Mouse (Mus musculus): ENCODE measurements at regions not wholly inside any gene's neighbourhood (a gene's known extent, or its start where the extent isn't known, plus 50 kb on each side); places are given as distances from the start of the nearest gene placed in this dataset.
A peak's percentile ranks its signal among the peaks of the same experiment; 100 is the strongest.

DNA sequence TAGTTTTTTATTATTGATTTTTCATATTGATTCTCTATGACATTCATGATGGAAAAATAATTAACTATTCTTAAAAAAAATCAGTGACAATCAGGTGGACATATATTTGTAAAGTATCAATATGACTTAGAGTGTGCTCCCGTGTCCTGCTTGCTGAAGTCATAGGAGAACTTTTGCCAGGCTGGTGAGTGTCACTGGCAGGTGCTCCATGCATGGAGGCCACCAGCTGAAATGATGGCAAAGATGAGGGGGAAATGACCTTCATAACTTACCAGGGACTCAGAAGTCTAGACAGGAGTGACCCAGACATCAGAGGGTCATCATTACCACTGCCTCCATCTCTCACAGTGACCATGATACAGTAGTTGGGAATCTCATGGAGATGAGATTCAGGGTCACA lies 62.5 kb upstream of the Arl4c start:
- 98% methylated on average over 1 of the region's 1 CpGs for WGBS
- Histone ChIP-seq H3K36me3 (ENCODE audit: insufficient read depth) (no peaks in the 10 kb centered on the region), H3K4me3 (ENCODE audit: low read depth, low read length) (no peak overlapping the region), H3K27me3 (ENCODE audit: insufficient read depth, low read length) (no peaks in the 10 kb centered on the region), H3K27ac (ENCODE audit: low read depth, low read length) (no peak overlapping the region), H3K4me1 (ENCODE audit: insufficient read depth) (no peaks in the 10 kb centered on the region), H3K9ac (no peak overlapping the region), H3K4me2 (ENCODE audit: low read depth) (no peak overlapping the region), H3K9me3 (ENCODE audit: low read length) (no peaks in the 10 kb centered on the region)
- TF ChIP-seq CTCF (IDR thresholded peaks at IDR 0.05; ENCODE audit: low read depth) = no peak
- ATAC-seq (no peak), DNase-seq (no peak)

GRCm38 (mm10) chr1:88777009-88777408 lies 75.0 kb upstream of the Arl4c start:
- Histone ChIP-seq H3K4me2 (ENCODE audit: low read depth) (no peak overlapping the region), H3K4me1 (ENCODE audit: insufficient read depth) (no peaks in the 10 kb centered on the region), H3K9me3 (ENCODE audit: low read length) (no peaks in the 10 kb centered on the region), H3K4me3 (ENCODE audit: low read depth, low read length) (no peak overlapping the region), H3K27ac (ENCODE audit: low read depth, low read length) (no peak overlapping the region), H3K9ac (no peak overlapping the region), H3K27me3 (ENCODE audit: insufficient read depth, low read length) (no peaks in the 10 kb centered on the region), H3K36me3 (ENCODE audit: insufficient read depth) (no peaks in the 10 kb centered on the region)
- TF ChIP-seq CTCF (IDR thresholded peaks at IDR 0.05; ENCODE audit: low read depth) = peak; percentile 35
- DNase-seq (no peak), ATAC-seq (no peak)
- 94% methylated on average over 5 of the region's 5 CpGs for WGBS

GRCm38 (mm10) chr1:88780262-88780661 lies 78.2 kb upstream of the Arl4c start:
- ATAC-seq (no peak), DNase-seq (no peak)
- Histone ChIP-seq H3K9me3 (ENCODE audit: low read length) (no peaks in the 10 kb centered on the region), H3K4me1 (ENCODE audit: insufficient read depth) (no peaks in the 10 kb centered on the region), H3K27me3 (ENCODE audit: insufficient read depth, low read length) (no peaks in the 10 kb centered on the region), H3K36me3 (ENCODE audit: insufficient read depth) (no peaks in the 10 kb centered on the region), H3K27ac (ENCODE audit: low read depth, low read length) (no peak overlapping the region), H3K9ac (no peak overlapping the region), H3K4me2 (ENCODE audit: low read depth) (no peak overlapping the region), H3K4me3 (ENCODE audit: low read depth, low read length) (no peak overlapping the region)
- 86% methylated on average over 4 of the region's 4 CpGs for WGBS
- no peak for TF ChIP-seq CTCF (IDR thresholded peaks at IDR 0.05; ENCODE audit: low read depth)

GRCm38 (mm10) chr1:88783083-88783482 lies 81.1 kb upstream of the Arl4c start:
- Histone ChIP-seq H3K9me3 (ENCODE audit: low read length) (no peaks in the 10 kb centered on the region), H3K4me1 (ENCODE audit: insufficient read depth) (no peaks in the 10 kb centered on the region), H3K9ac (no peak overlapping the region), H3K27ac (ENCODE audit: low read depth, low read length) (no peak overlapping the region), H3K4me3 (ENCODE audit: low read depth, low read length) (no peak overlapping the region), H3K36me3 (ENCODE audit: insufficient read depth) (no peaks in the 10 kb centered on the region), H3K4me2 (ENCODE audit: low read depth) (no peak overlapping the region), H3K27me3 (ENCODE audit: insufficient read depth, low read length) (no peaks in the 10 kb centered on the region)
- ATAC-seq (no peak), DNase-seq (no peak)
- TF ChIP-seq CTCF (IDR thresholded peaks at IDR 0.05; ENCODE audit: low read depth) = no peak
- WGBS = 71% methylated on average over 4 of the region's 4 CpGs

DNA sequence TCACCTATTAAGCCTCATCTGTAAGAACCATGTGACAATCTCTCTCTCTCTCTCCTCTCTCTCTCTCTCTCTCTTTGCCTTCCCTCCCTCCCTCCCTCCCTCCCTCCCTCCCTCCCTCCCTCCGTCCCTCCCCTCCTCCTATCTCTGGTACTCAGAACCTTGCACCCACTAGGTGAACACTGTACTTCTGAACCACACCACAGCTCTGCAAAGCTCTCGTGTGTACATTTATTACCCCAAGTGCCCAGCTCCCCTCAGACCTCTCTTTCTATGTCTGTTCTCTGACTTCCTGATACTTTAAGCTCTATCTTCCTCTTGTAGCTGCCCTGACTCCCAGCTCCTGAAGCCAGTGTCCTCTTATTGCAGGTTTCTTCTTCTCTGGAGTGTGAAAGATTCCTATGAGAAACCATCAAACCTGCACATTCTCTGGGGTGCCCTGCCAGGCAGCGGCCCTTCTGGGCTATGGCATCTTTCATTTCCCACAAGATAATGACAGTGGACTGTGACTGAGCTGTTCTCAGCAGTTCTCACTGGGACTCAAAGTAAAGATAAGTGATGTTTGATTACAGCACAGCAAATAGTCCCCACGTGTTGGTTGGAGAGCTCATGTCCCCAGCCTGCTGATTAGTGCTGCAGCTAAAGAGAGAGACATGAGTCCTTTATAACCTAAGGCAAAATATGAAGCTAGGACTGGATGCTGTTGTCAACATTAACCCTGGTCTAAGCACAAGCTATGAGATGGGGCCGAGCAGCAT lies 83.0 kb upstream of the Arl4c start:
- no peak for TF ChIP-seq CTCF (IDR thresholded peaks at IDR 0.05; ENCODE audit: low read depth)
- WGBS = 77% methylated on average over 4 of the region's 5 CpGs
- ATAC-seq (no peak; the same call in 1 of the 2 replicates), DNase-seq (no peak)
- Histone ChIP-seq H3K4me1 (ENCODE audit: insufficient read depth) (no peaks in the 10 kb centered on the region), H3K4me2 (ENCODE audit: low read depth) (no peak overlapping the region), H3K9ac (no peak overlapping the region), H3K9me3 (ENCODE audit: low read length) (no peaks in the 10 kb centered on the region), H3K4me3 (ENCODE audit: low read depth, low read length) (no peak overlapping the region), H3K27ac (ENCODE audit: low read depth, low read length) (no peak overlapping the region), H3K36me3 (ENCODE audit: insufficient read depth) (no peaks in the 10 kb centered on the region), H3K27me3 (ENCODE audit: insufficient read depth, low read length) (no peaks in the 10 kb centered on the region)

- Histone ChIP-seq H3K4me3 (ENCODE audit: low read depth, low read length) (no peak overlapping the region), H3K27me3 (ENCODE audit: insufficient read depth, low read length) (no peaks in the 10 kb centered on the region), H3K4me1 (ENCODE audit: insufficient read depth) (no peaks in the 10 kb centered on the region), H3K4me2 (ENCODE audit: low read depth) (no peak overlapping the region), H3K9ac (no peak overlapping the region), H3K9me3 (ENCODE audit: low read length) (no peaks in the 10 kb centered on the region), H3K36me3 (ENCODE audit: insufficient read depth) (no peaks in the 10 kb centered on the region), H3K27ac (ENCODE audit: low read depth, low read length) (no peak overlapping the region)
- DNase-seq (no peak), ATAC-seq (no peak)
- TF ChIP-seq CTCF (IDR thresholded peaks at IDR 0.05; ENCODE audit: low read depth) = no peak
- 81% methylated on average over 14 of the region's 14 CpGs for WGBS
Observed at GRCm38 (mm10) chr1:88786066-88786465, 84.0 kb upstream of the Arl4c start.

DNA sequence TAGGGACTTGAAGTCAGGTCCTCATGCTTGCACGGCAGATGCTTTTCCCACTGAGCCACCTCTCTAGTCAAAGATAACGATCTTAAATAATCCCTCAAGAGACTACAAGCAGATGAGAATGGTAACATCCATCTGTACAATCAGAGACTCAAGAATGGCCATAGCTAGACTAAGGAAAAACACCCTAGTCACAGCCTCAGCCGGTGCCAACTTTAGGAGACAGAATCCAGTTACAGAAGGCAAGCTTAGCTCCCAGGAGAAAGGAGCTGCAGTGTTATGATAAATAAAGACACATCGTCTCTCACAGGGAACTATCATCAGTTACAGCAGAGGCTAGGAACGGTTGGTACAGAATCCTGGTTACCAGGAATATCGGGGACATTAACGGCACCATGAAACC lies 88.7 kb upstream of the Arl4c start:
- no peak for ATAC-seq
- Histone ChIP-seq H3K27me3 (ENCODE audit: insufficient read depth, low read length) (no peaks in the 10 kb centered on the region), H3K9ac (no peak overlapping the region), H3K4me2 (ENCODE audit: low read depth) (no peak overlapping the region), H3K4me1 (ENCODE audit: insufficient read depth) (no peaks in the 10 kb centered on the region), H3K27ac (ENCODE audit: low read depth, low read length) (no peak overlapping the region), H3K9me3 (ENCODE audit: low read length) (no peaks in the 10 kb centered on the region), H3K36me3 (ENCODE audit: insufficient read depth) (no peaks in the 10 kb centered on the region), H3K4me3 (ENCODE audit: low read depth, low read length) (no peak overlapping the region)
- DNase-seq = no peak
- no peak for TF ChIP-seq CTCF (IDR thresholded peaks at IDR 0.05; ENCODE audit: low read depth)
- WGBS = 75% methylated on average over 7 of the region's 7 CpGs

Data from forebrain, postnatal 0 days (tissue).